Mouse (Mus musculus) testis, postnatal 14 days (tissue): ENCODE measurements at regions not wholly inside any gene's neighbourhood (a gene's known extent, or its start where the extent isn't known, plus 50 kb on each side); places are given as distances from the start of the nearest gene placed in this dataset.
A peak's percentile ranks its signal among the peaks of the same experiment; 100 is the strongest.
"Not testable (repeated sequence)": the region's sequence is repeated elsewhere in the genome, so short reads cannot be mapped to it uniquely, and the experiment has no call there.

ENCODE experiments used
- DNase-seq: peaks from one replicate; pipeline ENCODE4 v3.0.0; 2021; ENCODE audit warnings: low spot score

DNA sequence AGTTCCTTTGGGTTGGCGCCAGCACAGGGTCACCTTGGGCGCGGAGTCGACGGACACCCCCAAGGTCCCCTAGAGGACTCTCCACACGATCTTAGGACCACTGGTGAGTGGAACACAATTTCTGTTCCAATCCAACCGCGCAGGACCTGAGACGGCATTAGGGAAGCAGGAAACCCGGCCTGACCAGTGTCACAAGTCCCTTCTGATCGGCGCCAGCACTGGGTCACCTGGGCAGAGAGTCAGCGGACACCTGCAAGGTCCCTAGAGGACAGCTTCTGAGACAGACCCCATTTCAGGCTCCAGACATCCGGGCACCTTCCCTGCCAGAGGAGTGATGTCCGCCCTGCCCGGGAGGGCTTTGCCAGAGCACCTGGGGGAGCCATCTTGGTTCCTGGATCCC is 74.2 kb upstream of the Cdh13 start:
- not testable (repeated sequence) for DNase-seq

DNA sequence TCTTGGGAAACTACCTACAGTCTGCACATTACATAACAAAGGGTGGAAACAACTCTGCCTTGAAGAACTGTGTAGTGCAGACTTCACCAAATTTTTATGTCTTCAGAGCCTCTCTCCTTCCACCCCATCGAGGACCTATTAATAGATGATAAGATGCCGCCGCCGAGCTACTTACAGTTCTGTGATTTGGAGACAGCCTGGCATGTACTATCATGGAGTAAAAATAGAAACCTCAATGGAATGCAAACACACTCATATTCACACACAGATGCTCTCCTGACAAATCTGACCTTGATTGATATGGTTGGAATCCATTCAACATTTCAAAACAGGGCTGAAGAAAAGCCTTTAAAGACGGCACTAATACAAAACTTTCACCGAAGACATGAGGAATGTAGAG is 92.7 kb upstream of the Cdh13 start:
- no peak for DNase-seq

DNA sequence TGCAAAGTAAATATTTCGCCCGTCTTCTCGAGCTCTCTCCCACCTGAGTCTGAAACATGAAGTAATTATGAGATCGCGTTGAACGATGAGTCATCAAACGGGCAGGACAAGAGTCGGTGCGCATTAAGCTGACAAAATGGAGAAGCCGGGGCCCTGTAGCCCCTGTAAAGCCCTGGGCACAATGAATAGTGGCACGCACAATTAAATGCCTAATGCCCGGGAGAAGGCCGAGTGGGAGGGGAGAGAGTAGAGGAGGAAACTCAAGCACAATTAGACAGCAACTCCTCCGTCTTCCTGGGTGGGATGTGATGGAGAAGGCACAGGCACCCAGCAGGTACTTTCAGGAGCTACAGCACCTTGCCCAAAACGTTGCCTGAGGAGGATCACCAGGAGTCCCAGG is 94.3 kb upstream of the Cdh13 start:
- DNase-seq, result no peak

DNA sequence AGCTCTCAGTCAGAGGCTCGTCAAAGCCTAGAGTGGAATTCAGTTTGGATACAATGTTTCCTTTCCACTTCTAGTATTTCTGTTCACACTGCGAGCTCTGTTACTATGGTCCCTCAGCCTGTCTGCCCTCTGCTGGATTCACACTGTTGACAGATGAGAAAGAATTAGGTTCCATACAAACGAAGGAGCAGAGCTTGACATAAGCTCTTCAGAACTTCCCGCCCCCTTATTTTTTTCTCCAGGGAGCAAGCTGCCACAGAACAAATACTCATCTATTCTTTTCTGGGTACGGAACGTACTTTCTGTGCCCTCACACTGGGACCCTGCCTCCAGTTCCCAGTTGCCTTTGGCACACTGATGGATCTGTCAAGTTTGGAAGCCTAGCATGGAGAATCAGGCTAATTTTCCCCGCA is 114.5 kb upstream of the Cdh13 start:
- peak; percentile 52 for DNase-seq

GRCm38 (mm10) chr8:118162171-118162570 is 121.4 kb upstream of the Cdh13 start:
- DNase-seq, result no peak

GRCm38 (mm10) chr8:118147359-118148205 is 136.0 kb upstream of the Cdh13 start:
- no peak for DNase-seq

- DNase-seq, result no peak
Measured at GRCm38 (mm10) chr8:118144546-118144945, 139.0 kb upstream of the Cdh13 start.

- DNase-seq, result no peak
Measured at GRCm38 (mm10) chr8:118142311-118142710, 141.2 kb upstream of the Cdh13 start.

GRCm38 (mm10) chr8:118139928-118140327 is 143.6 kb upstream of the Cdh13 start:
- no peak for DNase-seq

DNA sequence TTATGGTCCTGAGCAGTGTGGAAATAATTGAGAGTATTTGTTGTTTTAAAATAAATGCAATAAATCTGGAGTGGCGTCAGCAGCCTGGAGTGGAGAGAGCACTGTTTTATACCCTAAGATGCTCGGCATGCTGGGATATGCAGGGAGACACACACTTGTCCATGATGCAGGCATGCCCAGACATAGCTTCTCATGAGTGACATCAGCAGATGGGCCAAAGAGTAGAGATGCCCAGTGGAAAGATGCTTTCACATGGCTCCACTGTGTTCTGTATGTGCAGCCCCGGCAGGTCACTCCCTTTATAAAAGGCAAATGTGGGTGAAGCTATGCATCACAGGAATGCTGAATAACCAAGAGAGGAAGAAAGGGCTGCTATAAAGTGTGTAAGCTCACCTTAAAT is 145.7 kb upstream of the Cdh13 start:
- DNase-seq, result no peak

DNA sequence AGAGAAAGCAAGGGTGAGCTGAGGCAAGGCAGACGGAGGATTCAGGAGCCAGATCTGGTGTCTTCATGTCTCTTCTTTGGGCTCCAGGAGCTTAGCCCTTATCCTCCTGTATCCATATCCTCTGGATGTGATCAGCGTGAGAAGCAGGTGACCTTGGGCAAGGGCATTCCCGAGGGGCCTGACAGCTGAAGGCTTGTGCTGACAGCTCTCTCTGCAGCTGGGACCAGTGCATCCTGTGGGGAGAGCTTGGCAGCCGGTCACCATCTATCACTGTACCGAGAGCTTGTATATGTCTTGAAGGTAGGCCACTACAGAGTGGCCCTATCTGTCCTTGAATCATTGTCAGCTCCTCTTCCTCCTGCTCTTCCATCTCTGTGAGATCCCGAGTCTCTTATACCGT is 158.5 kb upstream of the Cdh13 start:
- no peak for DNase-seq

DNA sequence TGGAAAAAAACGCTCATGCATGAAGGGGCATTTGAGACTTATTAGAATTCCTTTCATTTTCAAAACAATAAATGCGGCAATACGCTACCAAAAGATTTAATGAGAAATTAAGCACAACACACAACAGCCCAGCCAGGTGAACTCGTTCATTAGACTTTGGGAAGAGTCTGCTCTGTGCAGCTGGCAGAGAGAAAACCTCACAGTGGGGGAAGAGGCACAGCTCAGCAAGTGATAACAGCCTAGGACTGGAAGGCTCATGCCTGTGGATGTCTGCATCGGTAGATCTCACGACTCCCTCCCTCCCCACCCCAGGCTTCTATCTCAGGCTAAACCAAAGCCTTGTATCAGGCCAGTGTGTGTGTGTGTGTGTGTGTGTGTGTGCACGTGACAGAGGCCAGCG is 169.3 kb upstream of the Cdh13 start:
- no peak for DNase-seq

DNA sequence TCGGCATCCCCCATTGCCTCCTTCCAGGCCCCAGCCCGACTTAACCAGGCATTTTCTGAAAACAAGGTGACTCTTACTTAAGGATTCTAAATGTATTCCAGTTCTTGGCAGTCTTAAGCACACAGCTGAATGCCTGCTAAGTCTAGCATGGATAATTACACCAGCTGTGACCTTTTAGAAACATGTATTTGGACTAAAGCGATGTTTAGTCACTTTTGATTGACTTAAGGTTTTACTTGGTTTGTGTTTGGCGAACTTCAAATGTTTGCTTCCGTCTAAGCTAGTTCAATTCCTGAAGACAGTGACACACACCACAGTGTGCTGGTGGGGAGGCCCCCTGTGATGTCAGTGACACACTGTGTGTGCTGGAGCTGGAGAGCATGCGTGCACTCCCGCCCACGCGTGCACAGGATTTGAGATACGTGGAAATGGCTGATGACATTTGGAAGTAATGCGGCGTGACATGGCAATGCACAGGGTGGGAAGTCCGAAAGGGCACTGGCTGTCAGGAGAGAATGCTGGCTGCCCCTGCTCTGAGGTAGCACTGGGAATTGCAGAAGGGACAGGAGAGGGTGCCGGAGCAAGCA is 179.0 kb upstream of the Cdh13 start:
- no peak for DNase-seq

GRCm38 (mm10) chr8:118101346-118101745 is 182.2 kb upstream of the Cdh13 start:
- DNase-seq, result no peak

DNA sequence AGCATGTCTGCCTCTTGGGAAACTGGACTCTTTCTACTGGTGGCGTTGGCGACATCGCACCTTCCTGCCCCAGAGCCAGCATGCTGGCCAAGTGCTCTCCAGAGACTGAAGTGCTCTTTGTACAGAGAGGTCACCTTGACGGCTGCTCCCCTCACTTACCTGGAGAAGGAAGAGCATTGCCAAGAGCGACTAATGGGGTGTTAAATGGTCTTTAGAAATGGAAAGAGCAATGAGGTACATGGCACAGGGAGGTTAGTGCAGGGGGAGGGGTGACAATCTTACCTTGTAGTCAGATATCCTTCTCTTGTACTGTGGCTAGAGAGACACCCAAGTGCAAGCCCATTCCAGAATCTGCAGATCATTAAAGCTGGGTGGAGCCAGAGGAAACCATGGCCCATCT is 220.8 kb upstream of the Cdh13 start:
- DNase-seq, result no peak

- DNase-seq, result no peak
Measured at GRCm38 (mm10) chr8:118056781-118057180, 226.8 kb upstream of the Cdh13 start.

DNA sequence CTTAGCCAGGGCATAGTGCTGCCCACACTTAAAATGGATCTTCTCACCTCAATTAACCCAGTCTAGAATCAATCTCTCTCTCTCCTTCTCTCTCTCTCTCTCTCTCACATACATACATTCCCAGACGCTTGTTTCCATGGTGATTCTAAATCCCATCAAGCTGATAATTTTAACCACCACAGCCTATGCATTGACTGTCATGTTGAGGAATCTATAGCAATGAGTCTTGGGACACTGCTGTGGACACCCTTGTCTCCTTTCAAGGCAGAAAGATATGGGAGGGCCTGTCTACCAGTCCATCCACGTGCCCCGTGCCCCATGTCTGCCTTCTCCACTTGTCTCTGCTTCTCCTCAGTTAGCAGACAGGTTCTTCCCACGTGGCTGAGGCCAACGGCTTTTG is 228.0 kb upstream of the Cdh13 start:
- DNase-seq, result no peak

DNA sequence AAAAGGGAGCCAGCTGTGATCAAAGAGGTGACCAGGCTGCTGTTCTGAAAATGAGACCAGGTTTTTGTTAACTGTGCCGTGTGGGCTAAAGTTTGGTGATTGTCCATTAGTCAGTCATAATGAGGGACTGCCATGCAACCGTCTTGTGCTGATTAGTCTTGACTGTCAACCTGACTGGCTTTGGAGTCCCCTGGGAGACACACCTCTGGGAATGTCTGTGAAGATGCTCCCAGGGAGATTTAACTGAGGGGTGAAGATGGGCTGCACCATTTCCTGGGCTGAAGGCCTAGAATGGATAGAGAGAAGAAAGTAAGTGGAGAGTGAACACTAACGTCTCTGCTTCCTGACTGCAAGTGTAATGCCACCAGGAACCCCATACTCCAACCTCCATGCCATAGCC is 233.1 kb upstream of the Cdh13 start:
- DNase-seq, result no peak

DNA sequence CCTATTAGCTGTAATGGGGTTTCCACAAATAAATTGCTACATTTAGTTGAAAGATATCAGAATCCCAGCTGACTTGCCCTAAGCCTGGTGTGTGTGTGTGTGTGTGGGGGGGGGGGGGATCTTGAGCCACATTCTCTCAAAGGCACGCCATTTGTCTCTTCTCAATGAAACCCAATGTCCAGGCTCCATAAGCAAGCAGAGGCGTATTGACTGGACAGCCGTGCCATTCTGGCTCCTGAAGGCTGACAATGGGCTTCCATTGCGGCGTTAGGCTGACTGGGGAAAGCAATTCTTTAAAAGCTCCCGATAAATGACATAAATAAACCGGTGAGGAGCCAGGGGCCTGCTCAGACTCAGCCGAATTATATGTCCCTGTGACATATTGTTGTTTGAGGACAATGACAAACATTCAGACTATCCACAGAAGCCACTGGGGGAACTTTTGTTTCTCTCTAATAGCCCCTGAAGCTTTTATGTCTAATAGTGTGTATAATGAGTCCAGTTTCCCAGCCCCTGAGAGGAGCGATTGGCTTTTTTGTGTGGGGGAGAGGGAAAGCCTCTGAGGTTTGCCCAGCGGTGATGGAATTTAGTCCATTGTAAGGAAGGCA is 240.6 kb upstream of the Mphosph6 start:
- DNase-seq, result no peak

DNA sequence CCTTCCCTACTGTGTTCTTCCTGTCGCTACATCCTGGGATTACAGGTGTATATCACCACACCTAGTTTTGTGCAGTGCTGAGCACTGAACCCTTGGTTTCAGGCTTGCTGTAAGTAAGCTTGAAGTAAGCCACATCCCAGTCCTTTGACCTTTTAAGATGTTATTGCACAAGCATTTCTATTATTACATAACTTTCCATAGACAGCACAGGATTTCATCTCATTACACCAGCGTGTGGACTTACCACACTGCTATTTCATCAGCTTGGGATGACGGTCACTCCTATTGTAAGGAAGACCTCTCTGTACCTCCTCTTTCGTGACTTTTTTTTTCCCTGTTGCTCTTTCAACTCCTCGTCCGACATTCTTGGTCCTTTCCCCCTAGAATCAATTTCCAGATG is 239.5 kb upstream of the Mphosph6 start:
- no peak for DNase-seq

DNA sequence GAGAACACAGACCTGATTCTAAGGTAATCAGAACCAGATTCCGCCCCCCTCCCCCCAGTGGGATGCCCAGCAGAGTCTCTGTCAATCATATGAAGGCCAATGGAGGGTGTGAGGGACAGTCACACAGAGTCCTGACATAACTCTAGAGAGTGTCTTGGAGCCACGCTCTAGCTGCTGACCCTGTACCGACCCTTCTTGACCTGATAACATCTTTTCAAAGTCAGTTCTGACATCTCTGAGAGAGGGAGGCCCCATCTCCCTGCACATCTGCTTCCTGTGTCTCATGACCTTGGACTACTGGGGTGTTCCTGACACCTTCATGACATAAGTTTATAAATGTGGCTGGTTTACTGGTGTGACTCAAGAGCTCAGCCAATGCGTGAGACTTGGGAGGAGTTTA is 236.1 kb upstream of the Mphosph6 start:
- DNase-seq, result no peak

DNA sequence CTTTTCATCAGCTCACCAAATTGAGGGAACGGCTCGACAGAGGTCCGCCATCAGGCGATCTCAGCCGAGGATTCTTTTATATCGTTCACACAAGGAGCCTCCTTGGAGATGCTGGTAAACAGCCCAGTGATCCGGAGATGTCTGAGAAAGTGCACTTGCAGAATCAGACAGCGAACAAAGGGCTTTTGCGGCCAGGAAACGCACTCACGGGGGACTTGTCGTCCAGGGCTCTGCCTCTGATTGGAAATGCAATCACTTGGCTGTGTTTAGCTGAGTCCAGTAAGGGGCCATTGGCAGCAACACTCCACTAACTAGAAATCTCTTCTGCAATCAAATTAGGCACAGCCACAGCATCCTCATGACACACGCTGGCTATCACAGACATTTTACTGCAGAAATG is 232.3 kb upstream of the Mphosph6 start:
- DNase-seq, result no peak

DNA sequence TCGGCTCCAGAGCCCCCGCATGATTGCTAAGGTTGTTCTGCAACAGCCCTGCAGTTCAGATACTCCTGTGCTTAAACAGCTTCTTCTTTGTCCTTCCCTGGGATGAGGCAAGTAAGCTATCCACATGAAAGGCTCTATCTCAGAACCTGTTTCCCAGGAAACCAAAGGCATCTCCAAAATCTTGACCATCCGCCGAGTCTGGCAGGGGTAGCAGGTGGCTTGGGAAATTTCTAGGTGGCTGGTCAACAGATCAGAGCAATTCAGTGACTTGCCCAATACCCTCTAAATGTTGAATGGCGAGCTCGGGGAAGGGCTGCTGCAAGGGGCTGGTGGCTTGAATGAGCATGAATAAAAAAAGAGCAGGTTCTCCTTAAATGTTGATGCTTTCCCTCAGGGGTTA is 229.7 kb upstream of the Mphosph6 start:
- no peak for DNase-seq
